Mouse (Mus musculus) lung, postnatal 0 days (tissue): ENCODE results near the gene Hoxa3. TPM values are rescaled to one million over a fixed set of nuclear protein-coding genes. Genes with fewer than 3 reads are reported as not detected.

ENCODE experiments used
- ATAC-seq: fragments of 200-750 bp; cut with Nextera tagmentation; 2 replicates; pipeline ENCODE4 v1.8.0; 2017; ENCODE audit warnings: moderate library complexity
- DNase-seq: peaks from one replicate; pipeline ENCODE4 v3.0.0-alpha.2; 2016; ENCODE audit warnings: low spot score
- H3K27ac ChIP-seq: fragments of 300-500 bp; sonication (generic); 2 replicates; pipeline ENCODE4 v1.5.1; 2014; ENCODE audit warnings: antibody characterized with exemption, mild to moderate bottlenecking, low read length, mixed read lengths
- H3K27me3 ChIP-seq: fragments of 300-500 bp; sonication (generic); replicated peaks from 2 replicates; pipeline ENCODE4 v1.6.1; 2014; ENCODE audit warnings: low read length, mixed read lengths; ENCODE audit not compliant: insufficient read depth
- H3K36me3 ChIP-seq: fragments of 300-500 bp; sonication (generic); 2 replicates; pipeline ENCODE4 v1.6.1; 2014; ENCODE audit warnings: low read length, mixed read lengths; ENCODE audit not compliant: insufficient read depth
- H3K4me1 ChIP-seq: fragments of 300-500 bp; sonication (generic); 2 replicates; pipeline ENCODE4 v1.6.1; 2014; ENCODE audit warnings: antibody characterized with exemption, low read depth, low read length, mixed read lengths; ENCODE audit not compliant: insufficient read depth
- H3K4me2 ChIP-seq: fragments of 300-500 bp; sonication (generic); replicated peaks from 2 replicates; pipeline ENCODE4 v1.6.1; 2014; ENCODE audit warnings: low read depth, mild to moderate bottlenecking, low read length, moderate library complexity, mixed read lengths
- H3K4me3 ChIP-seq: fragments of 300-500 bp; sonication (generic); 2 replicates; pipeline ENCODE4 v1.5.1; 2014; ENCODE audit warnings: low read depth, low read length
- H3K9ac ChIP-seq: fragments of 300-500 bp; sonication (generic); replicated peaks from 2 replicates; pipeline ENCODE4 v1.6.1; 2014; ENCODE audit warnings: low read depth, mild to moderate bottlenecking
- H3K9me3 ChIP-seq: fragments of 300-500 bp; sonication (generic); 2 replicates; pipeline ENCODE4 v1.6.1; 2016; ENCODE audit warnings: low read length, mixed read lengths
- CTCF ChIP-seq: IDR thresholded peaks from 2 replicates; pipeline ENCODE4 v1.5.1; 2016; ENCODE audit warnings: antibody characterized with exemption, mild to moderate bottlenecking
- EP300 ChIP-seq: IDR thresholded peaks from 2 replicates; pipeline ENCODE4 v1.6.1; 2016; ENCODE audit warnings: antibody characterized with exemption, mild to moderate bottlenecking, control low read depth
- WGBS: fragments of 180-500 bp; shearing (Covaris S2); extraction: QIAGEN DNeasy Blood & Tissue Kit; methylation state at CpG from one replicate; pipeline ENCODE4 v1.1.7; 2014; 5-methylcytosine and 5-hydroxymethylcytosine counted together
- polyA plus RNA-seq: library from polyadenylated mRNA; unstranded; fragments of >200 nt; fragmentation: Nextera tagmentation; extraction: Ambion mirVana; gene quantifications from 2 replicates; pipeline ENCODE4 v1.2.1, GENCODE M21; 2015

The Hoxa3 gene
- polyA plus RNA-seq, 1 experiment from 2014 or later: 4.3 TPM

DNA sequence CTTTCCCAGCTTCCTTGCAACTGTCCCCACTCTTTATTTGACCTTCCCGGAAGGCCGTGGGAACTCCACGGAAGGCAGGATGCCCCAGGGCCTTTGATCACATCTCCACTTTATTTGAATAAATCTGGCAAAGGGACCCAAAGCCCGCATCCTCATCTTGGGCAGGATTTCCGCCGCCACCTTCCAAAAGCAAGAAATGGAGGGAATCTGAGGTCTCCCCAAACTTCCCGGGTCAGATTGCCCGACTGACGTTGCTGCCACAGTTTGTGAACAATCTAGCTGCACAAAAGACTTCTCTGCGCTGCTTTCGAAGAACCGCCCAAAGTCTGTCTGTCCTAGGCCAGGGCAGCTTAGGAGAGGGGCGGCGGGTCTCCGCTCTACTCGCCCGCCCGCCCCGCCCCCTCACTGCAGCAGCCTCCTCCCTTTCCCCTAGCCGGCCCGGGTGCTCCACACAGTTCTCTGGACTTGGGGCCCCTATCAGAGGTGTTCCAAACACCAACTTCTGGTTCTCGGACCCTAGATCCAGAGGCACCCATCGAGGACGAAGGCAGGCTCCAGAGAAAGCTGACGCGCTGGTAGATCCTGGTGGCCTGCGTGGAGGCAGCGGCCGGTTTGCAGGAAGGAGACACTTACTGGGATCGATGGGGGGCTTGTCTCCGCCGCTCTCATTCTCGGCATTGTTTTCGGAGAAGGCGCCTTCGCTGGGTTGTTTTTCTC, 11.9 kb upstream of the Hoxa3 start:
- H3K27ac ChIP-seq: no peak overlapping the region
- no peak for TF ChIP-seq EP300
- TF ChIP-seq CTCF: no peak
- 4% methylated on average over 33 of the region's 36 CpGs for WGBS
- H3K4me2 ChIP-seq: no peak overlapping the region
- DNase-seq (no peak), ATAC-seq (no peak)
- no peak overlapping the region; the same call in 1 of the 2 replicates for H3K4me3 ChIP-seq
- peaks cover 84% of the 10 kb centered on the region for H3K27me3 ChIP-seq
- H3K36me3 ChIP-seq: no peaks in the 10 kb centered on the region
- H3K9ac ChIP-seq: no peak overlapping the region
- H3K4me1 ChIP-seq: no peaks in the 10 kb centered on the region
- no peaks in the 10 kb centered on the region for H3K9me3 ChIP-seq

DNA sequence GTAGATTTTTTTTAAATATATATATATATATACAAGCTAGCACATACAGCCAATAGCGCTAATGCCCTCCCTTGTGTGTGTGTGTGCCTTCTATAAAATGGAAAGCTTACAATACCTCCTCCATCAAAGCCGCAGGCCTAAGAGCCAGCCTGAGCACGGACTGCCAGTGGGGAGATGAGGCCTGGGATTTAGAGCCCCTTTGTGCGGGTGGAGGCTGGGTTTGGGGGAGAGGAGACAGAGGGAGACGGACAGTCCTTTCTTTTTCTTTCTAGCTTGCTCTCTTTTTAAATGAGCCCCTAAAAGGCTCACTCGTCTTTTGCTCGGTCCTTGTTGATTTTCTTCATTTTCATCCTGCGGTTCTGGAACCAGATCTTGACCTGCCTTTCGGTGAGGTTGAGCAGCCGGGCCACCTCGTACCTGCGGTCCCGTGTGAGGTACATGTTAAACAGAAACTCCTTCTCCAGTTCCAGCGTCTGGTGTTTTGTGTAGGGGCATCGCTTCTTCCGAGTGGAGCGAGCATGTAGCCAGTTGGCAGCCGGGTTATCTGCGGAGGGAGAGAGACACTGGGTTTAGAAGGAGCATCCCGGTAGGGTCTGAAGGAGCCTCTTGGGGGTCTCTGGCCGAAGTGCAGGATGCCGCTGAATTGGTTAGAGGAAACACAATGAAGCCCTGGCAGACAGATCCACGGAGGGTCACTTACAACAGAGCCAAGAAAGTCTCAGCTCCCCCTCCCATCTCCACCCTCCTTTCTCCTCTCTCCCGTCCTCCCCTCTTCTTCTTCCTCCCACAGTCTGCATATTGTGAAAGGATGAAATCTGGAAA, 11.0 kb upstream of the Hoxa3 start:
- WGBS: 19% methylated on average over 23 of the region's 24 CpGs
- H3K27ac ChIP-seq: no peak overlapping the region
- H3K27me3 ChIP-seq: peaks cover 86% of the 10 kb centered on the region
- no peak for DNase-seq
- H3K4me3 ChIP-seq: no peak overlapping the region
- ATAC-seq: no peak
- H3K4me1 ChIP-seq: no peaks in the 10 kb centered on the region
- H3K9me3 ChIP-seq: no peaks in the 10 kb centered on the region
- H3K9ac ChIP-seq: no peak overlapping the region
- H3K4me2 ChIP-seq: no peak overlapping the region
- TF ChIP-seq CTCF (no peak), EP300 (no peak)
- H3K36me3 ChIP-seq: no peaks in the 10 kb centered on the region

DNA sequence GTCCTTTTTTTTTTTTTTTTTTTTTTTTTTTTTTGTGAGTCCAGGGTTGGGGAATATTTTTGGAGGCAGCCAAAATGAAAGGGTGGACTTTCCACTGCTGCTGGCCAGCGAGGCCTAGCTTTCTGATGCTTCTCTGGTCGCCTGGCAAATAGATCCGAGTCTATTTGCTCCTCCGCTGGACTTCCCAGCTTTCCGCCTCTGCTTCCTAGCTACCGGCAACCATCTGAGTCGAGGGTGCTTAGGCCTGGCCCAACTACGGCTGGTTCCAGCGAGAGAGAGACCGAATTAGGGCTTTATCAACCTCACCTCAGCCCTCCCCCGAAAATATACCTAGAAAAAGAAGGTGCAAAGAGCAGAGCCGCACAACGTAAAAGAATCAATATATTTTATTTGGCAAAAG, 9.6 kb upstream of the Hoxa3 start:
- Histone ChIP-seq H3K4me1 (peaks cover under 1% of the 10 kb centered on the region; the same call in 1 of the 2 replicates), H3K27ac (no peak overlapping the region)
- TF ChIP-seq CTCF (no peak), EP300 (no peak)

GRCm38 (mm10) chr6:52221993-52222685, 9.0 kb upstream of the Hoxa3 start:
- WGBS: 37% methylated on average over 21 of the region's 21 CpGs
- H3K27ac ChIP-seq: no peak overlapping the region
- H3K4me1 ChIP-seq: peaks cover 5% of the 10 kb centered on the region; the same call in 1 of the 2 replicates
- no peaks in the 10 kb centered on the region for H3K9me3 ChIP-seq
- no peaks in the 10 kb centered on the region for H3K36me3 ChIP-seq
- no peak overlapping the region for H3K9ac ChIP-seq
- no peak for TF ChIP-seq EP300
- no peak for TF ChIP-seq CTCF
- H3K27me3 ChIP-seq: peaks cover 91% of the 10 kb centered on the region
- peak overlapping the region; percentile 52; the same call in 1 of the 2 replicates for H3K4me3 ChIP-seq
- no peak for DNase-seq
- H3K4me2 ChIP-seq: peak overlapping the region; percentile 85
- ATAC-seq: 0 out of 2 replicates have a peak, but pooled peaks have one; percentile 6

More for the DNA sequence above, 9.6 kb upstream of the Hoxa3 start:
- H3K9me3 ChIP-seq: no peaks in the 10 kb centered on the region
- no peaks in the 10 kb centered on the region for H3K36me3 ChIP-seq
- H3K4me3 ChIP-seq: no peak overlapping the region
- no peak for DNase-seq
- 53% methylated on average over 13 of the region's 13 CpGs for WGBS
- H3K4me2 ChIP-seq: no peak overlapping the region
- no peak overlapping the region for H3K9ac ChIP-seq
- ATAC-seq: no peak
- H3K27me3 ChIP-seq: peaks cover 91% of the 10 kb centered on the region

GRCm38 (mm10) chr6:52221337-52221992, 8.3 kb upstream of the Hoxa3 start, which contains the start of gene Hoxa7:
TSS of gene Hoxa7 (minus strand) at chr6:52221854.
- ATAC-seq (peak; percentile 80), DNase-seq (peak; percentile 89)
- Histone ChIP-seq H3K4me2 (peak within 1 kb of the TSS; percentile 85), H3K36me3 (no peaks in the 10 kb centered on the region), H3K4me1 (peaks cover 10% of the 10 kb centered on the region), H3K4me3 (peak within 1 kb of the TSS; percentile 52), H3K9ac (peak within 1 kb of the TSS; percentile 47; the same call in 1 of the 2 replicates), H3K27ac (no peak within 1 kb of the TSS), H3K27me3 (peaks cover 90% of the 10 kb centered on the region), H3K9me3 (no peaks in the 10 kb centered on the region)
- 2% methylated on average over 46 of the region's 46 CpGs for WGBS
- TF ChIP-seq CTCF: peak; percentile 97
- TF ChIP-seq EP300: no peak
